Comparison of ENCODE assay signal across 8 mouse cellular contexts in the genomic region with DNA sequence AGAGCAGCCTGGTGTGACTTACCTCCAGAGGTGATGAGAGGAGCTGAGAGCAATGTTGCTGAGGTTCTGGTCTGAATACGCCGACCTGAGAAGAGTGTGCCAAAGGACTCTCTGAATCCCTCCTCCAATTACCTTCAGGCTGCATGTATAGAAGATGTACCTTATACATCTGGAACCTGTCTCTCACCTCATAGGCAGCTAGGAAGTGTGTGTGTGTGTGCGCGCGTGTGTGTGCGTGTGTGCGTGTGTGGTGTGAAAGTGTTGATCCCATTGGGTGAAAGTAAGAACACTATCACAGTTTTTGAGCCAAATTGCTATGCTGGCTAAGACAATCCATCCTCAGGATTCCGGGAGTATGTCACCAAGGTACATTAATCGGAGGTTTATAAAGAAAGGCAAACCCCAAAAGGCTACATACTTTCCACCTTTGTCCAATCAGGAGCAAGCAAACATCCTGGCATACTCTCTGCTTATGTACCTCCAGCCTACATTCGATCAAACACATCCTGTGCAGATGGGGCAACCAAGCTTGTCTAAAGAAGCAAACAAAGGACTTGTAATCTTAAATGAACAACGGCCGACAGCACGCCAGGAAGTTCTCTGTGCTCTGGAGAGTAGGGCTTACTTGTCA. TPM values are rescaled to one million over a fixed set of nuclear protein-coding genes. Genes with fewer than 3 reads are reported as not detected.
A peak's percentile ranks its signal among the peaks of the same experiment; 100 is the strongest.
DNase-seq lines count a peak whose midpoint lies in the region; ATAC-seq lines count a peak whose summit lies in the region.

TSS of gene Pecam1 (minus strand) at position 508 of the 631 bp plus-strand sequence.

- no peak within 1 kb of the TSS for H3K4me3 ChIP-seq in kidney, embryonic 16.5 days (ENCODE audit: low read length)
- no peak within 1 kb of the TSS for H3K4me3 ChIP-seq in heart, embryonic 12.5 days
- no peak within 1 kb of the TSS for H3K4me3 ChIP-seq in midbrain, embryonic 15.5 days

- no peaks in the 10 kb centered on the region for H3K36me3 ChIP-seq in kidney, embryonic 16.5 days (ENCODE audit: insufficient read depth, low read length)
- no peaks in the 10 kb centered on the region for H3K36me3 ChIP-seq in heart, embryonic 12.5 days
- no peaks in the 10 kb centered on the region for H3K36me3 ChIP-seq in midbrain, embryonic 15.5 days (replicated peaks)

- H3K9ac ChIP-seq in kidney, embryonic 16.5 days (replicated peaks; ENCODE audit: low read length): no peak within 1 kb of the TSS
- H3K9ac ChIP-seq in heart, embryonic 12.5 days: no peak within 1 kb of the TSS
- H3K9ac ChIP-seq in midbrain, embryonic 15.5 days: no peak within 1 kb of the TSS

- no peak within 1 kb of the TSS for H3K27ac ChIP-seq in kidney, embryonic 16.5 days (ENCODE audit: low read length)
- H3K27ac ChIP-seq in heart, embryonic 12.5 days (ENCODE audit: poor library complexity, severe bottlenecking): no peak within 1 kb of the TSS
- no peak within 1 kb of the TSS for H3K27ac ChIP-seq in midbrain, embryonic 15.5 days

- no peak within 1 kb of the TSS for H3K4me2 ChIP-seq in kidney, embryonic 16.5 days (replicated peaks; ENCODE audit: low read depth, low read length)
- no peak within 1 kb of the TSS for H3K4me2 ChIP-seq in heart, embryonic 12.5 days
- no peak within 1 kb of the TSS for H3K4me2 ChIP-seq in midbrain, embryonic 15.5 days

- no peaks in the 10 kb centered on the region for H3K27me3 ChIP-seq in kidney, embryonic 16.5 days (ENCODE audit: insufficient read depth, low read length)
- no peaks in the 10 kb centered on the region for H3K27me3 ChIP-seq in heart, embryonic 12.5 days (replicated peaks)
- H3K27me3 ChIP-seq in midbrain, embryonic 15.5 days (replicated peaks): no peaks in the 10 kb centered on the region

- no peaks in the 10 kb centered on the region for H3K4me1 ChIP-seq in kidney, embryonic 16.5 days (ENCODE audit: insufficient read depth, low read length)
- H3K4me1 ChIP-seq in heart, embryonic 12.5 days (replicated peaks): peaks cover 9% of the 10 kb centered on the region; the same call in 1 of the 2 replicates
- H3K4me1 ChIP-seq in midbrain, embryonic 15.5 days: no peaks in the 10 kb centered on the region

- ATAC-seq in kidney, embryonic 16.5 days (ENCODE audit: low FRiP score, low TSS enrichment): no peak
- ATAC-seq in common myeloid progenitor, adult 5-6 weeks (replicated peaks; ENCODE audit: low read depth, poor library complexity, severe bottlenecking): peak; percentile 36; the same call in 1 of the 2 replicates
- ATAC-seq in heart, embryonic 12.5 days (ENCODE audit: insufficient number of reproducible peaks, low FRiP score): no peak
- no peak for ATAC-seq in midbrain, embryonic 15.5 days (replicated peaks)

- WGBS in kidney, embryonic 16.5 days: 73% methylated on average over 13 of the region's 13 CpGs
- WGBS in heart, embryonic 12.5 days: 79% methylated on average over 13 of the region's 13 CpGs
- WGBS in midbrain, embryonic 15.5 days: 80% methylated on average over 13 of the region's 13 CpGs

- peaks cover 2% of the 10 kb centered on the region; the same call in 1 of the 2 replicates for H3K9me3 ChIP-seq in kidney, embryonic 16.5 days (ENCODE audit: low read length)
- 0 out of 2 replicates have a peak, but pooled peaks cover 3% of the 10 kb centered on the region for H3K9me3 ChIP-seq in heart, embryonic 12.5 days (replicated peaks)
- H3K9me3 ChIP-seq in midbrain, embryonic 15.5 days: no peaks in the 10 kb centered on the region

- no peak for DNase-seq in kidney, postnatal 36 days
- DNase-seq in left cerebral cortex, adult 8-10 months (ENCODE audit: low spot score in 2 of 2): no peak
- DNase-seq in retina, postnatal 1 day: no peak
- no peak for DNase-seq in cerebellum, adult 11-12 months

RNA-seq across cellular contexts. Expression of gene Pecam1, which starts in this region (rescaled TPM):
- 74.9 and 75.5 TPM in 2 replicates for polyA plus RNA-seq in kidney, embryonic 16.5 days (2015; fragmentation: Nextera tagmentation; extraction: Ambion mirVana)
- total RNA-seq in common myeloid progenitor, adult 5-6 weeks (2017): 42.0 and 56.8 TPM in 2 replicates
- 67.9 and 73.1 TPM in 2 replicates for polyA plus RNA-seq in heart, embryonic 12.5 days (2016; fragmentation: Nextera tagmentation; extraction: Ambion mirVana)
- 10 to 100 TPM; 17.3 to 20.2 (median 17.7) TPM for total RNA-seq in left cerebral cortex, adult 8-10 months (2022)
- 15.1 and 17.5 TPM in 2 replicates for polyA plus RNA-seq in midbrain, embryonic 15.5 days (2015; fragmentation: Nextera tagmentation; extraction: Ambion mirVana)
